Mouse (Mus musculus) midbrain, postnatal 0 days (tissue): ENCODE measurements around the gene Cep68. TPM values are rescaled to one million over a fixed set of nuclear protein-coding genes. Genes with fewer than 3 reads are reported as not detected.
A peak's percentile ranks its signal among the peaks of the same experiment; 100 is the strongest.

Experiments
- ATAC-seq: fragments of 200-750 bp; cut with Nextera tagmentation; 2 replicates; pipeline ENCODE4 v1.8.0; 2017; ENCODE audit warnings: moderate number of reproducible peaks, mild to moderate bottlenecking, moderate TSS enrichment, moderate library complexity; ENCODE audit not compliant: low FRiP score
- DNase-seq: peaks from one replicate; pipeline ENCODE4 v3.0.0-alpha.2; 2015; ENCODE audit warnings: low spot score
- H3K27ac ChIP-seq: fragments of 300-500 bp; sonication (generic); 2 replicates; pipeline ENCODE4 v1.5.1; 2014; ENCODE audit warnings: low read depth, mild to moderate bottlenecking, low read length, mixed read lengths
- H3K27me3 ChIP-seq: fragments of 300-500 bp; sonication (generic); 2 replicates; pipeline ENCODE4 v1.6.1; 2014; ENCODE audit warnings: low read length, control low read depth, mixed read lengths; ENCODE audit not compliant: insufficient read depth
- H3K36me3 ChIP-seq: fragments of 300-500 bp; sonication (generic); 2 replicates; pipeline ENCODE4 v1.6.1; 2014; ENCODE audit warnings: low read length, control low read depth, mixed read lengths; ENCODE audit not compliant: insufficient read depth
- H3K4me1 ChIP-seq: fragments of 300-500 bp; sonication (generic); 2 replicates; pipeline ENCODE4 v1.6.1; 2014; ENCODE audit warnings: mild to moderate bottlenecking, control low read depth, antibody characterized with exemption, low read length, mixed read lengths; ENCODE audit not compliant: insufficient read depth
- H3K4me2 ChIP-seq: fragments of 300-500 bp; sonication (generic); 2 replicates; pipeline ENCODE4 v1.6.1; 2014; ENCODE audit warnings: low read depth, mild to moderate bottlenecking, low read length, mixed read lengths; ENCODE audit not compliant: poor library complexity, severe bottlenecking
- H3K4me3 ChIP-seq: fragments of 300-500 bp; sonication (generic); 2 replicates; pipeline ENCODE4 v1.5.1; 2014; ENCODE audit warnings: low read depth, mild to moderate bottlenecking, low read length, moderate library complexity
- H3K9ac ChIP-seq: fragments of 300-500 bp; sonication (generic); replicated peaks from 2 replicates; pipeline ENCODE4 v1.6.1; 2014; ENCODE audit warnings: mild to moderate bottlenecking, low read length, moderate library complexity, mixed read lengths; ENCODE audit not compliant: poor library complexity, severe bottlenecking
- H3K9me3 ChIP-seq: fragments of 300-500 bp; sonication (generic); 2 replicates; pipeline ENCODE4 v1.6.1; 2016; ENCODE audit warnings: low read length, control low read depth
- CTCF ChIP-seq: IDR thresholded peaks from 2 replicates; pipeline ENCODE4 v1.5.1; 2016; ENCODE audit warnings: antibody characterized with exemption, mild to moderate bottlenecking
- WGBS: fragments of 180-500 bp; shearing (Covaris S2); extraction: QIAGEN DNeasy Blood & Tissue Kit; methylation state at CpG from one replicate; pipeline ENCODE4 v1.1.7; 2014; 5-methylcytosine and 5-hydroxymethylcytosine counted together
- polyA plus RNA-seq: library from polyadenylated mRNA; unstranded; fragments of >200 nt; fragmentation: Nextera tagmentation; extraction: Ambion mirVana; gene quantifications from 2 replicates; pipeline ENCODE4 v1.2.1, GENCODE M21; 2015
- total RNA-seq: library from RNA; depleted of rRNA; stranded (reverse); fragments of >200 nt; gene quantifications from 2 replicates; pipeline ENCODE4 v1.2.3, GENCODE M21; 2014

The Cep68 gene
- total and polyA plus RNA-seq, 2 experiments from 2014 or later = 21.1 to 45.5 TPM

GRCm38 (mm10) chr11:20204870-20205446, 44.3 kb downstream of the Cep68 start:
- H3K27me3 ChIP-seq = no peaks in the 10 kb centered on the region
- no peaks in the 10 kb centered on the region for H3K9me3 ChIP-seq
- no peak for TF ChIP-seq CTCF
- no peaks in the 10 kb centered on the region; the same call in 1 of the 2 replicates for H3K4me1 ChIP-seq
- H3K27ac ChIP-seq = no peak overlapping the region
- no peak overlapping the region for H3K4me2 ChIP-seq
- no peak overlapping the region for H3K9ac ChIP-seq
- no peaks in the 10 kb centered on the region for H3K36me3 ChIP-seq
- no peak for DNase-seq
- 79% methylated on average over 9 of the region's 9 CpGs for whole genome bisulfite sequencing
- no peak overlapping the region for H3K4me3 ChIP-seq
- no peak for ATAC-seq

GRCm38 (mm10) chr11:20204321-20204720, 44.9 kb downstream of the Cep68 start:
- no peaks in the 10 kb centered on the region for H3K9me3 ChIP-seq
- H3K27ac ChIP-seq = no peak overlapping the region
- DNase-seq = no peak
- no peaks in the 10 kb centered on the region for H3K36me3 ChIP-seq
- no peak overlapping the region for H3K4me3 ChIP-seq
- H3K9ac ChIP-seq = no peak overlapping the region
- 0 out of 2 replicates have a peak overlapping the region, but pooled peaks have one; percentile 5 for H3K4me2 ChIP-seq
- 79% methylated on average over 2 of the region's 2 CpGs for WGBS
- no peak for TF ChIP-seq CTCF
- no peak for ATAC-seq
- H3K27me3 ChIP-seq = no peaks in the 10 kb centered on the region
- H3K4me1 ChIP-seq = no peaks in the 10 kb centered on the region; the same call in 1 of the 2 replicates

GRCm38 (mm10) chr11:20202299-20203011, 46.8 kb downstream of the Cep68 start:
- Histone ChIP-seq H3K4me2 (peak overlapping the region; percentile 84), H3K27me3 (no peaks in the 10 kb centered on the region), H3K4me3 (peak overlapping the region; percentile 99), H3K9ac (peak overlapping the region; percentile 99), H3K4me1 (no peaks in the 10 kb centered on the region; the same call in 1 of the 2 replicates), H3K9me3 (no peaks in the 10 kb centered on the region), H3K36me3 (no peaks in the 10 kb centered on the region), H3K27ac (no peak overlapping the region)
- no peak for ATAC-seq
- WGBS = 40% methylated on average over 7 of the region's 7 CpGs
- no peak for TF ChIP-seq CTCF
- no peak for DNase-seq

- H3K9ac ChIP-seq = peak overlapping the region; percentile 99
- DNase-seq (peak; percentile 75), ATAC-seq (peak; percentile 38)
- peak overlapping the region; percentile 99 for H3K4me3 ChIP-seq
- H3K9me3 ChIP-seq = no peaks in the 10 kb centered on the region
- H3K27me3 ChIP-seq = no peaks in the 10 kb centered on the region
- H3K36me3 ChIP-seq = no peaks in the 10 kb centered on the region
- H3K4me2 ChIP-seq = peak overlapping the region; percentile 84
- no peaks in the 10 kb centered on the region; the same call in 1 of the 2 replicates for H3K4me1 ChIP-seq
- WGBS = under 1% methylated on average over 40 of the region's 40 CpGs
- TF ChIP-seq CTCF = no peak
- peak overlapping the region; percentile 99 for H3K27ac ChIP-seq
Measured at GRCm38 (mm10) chr11:20201661-20202101, 47.5 kb downstream of the Cep68 start.

- Histone ChIP-seq H3K9ac (peak within 1 kb of the TSS; percentile 99), H3K4me2 (peak within 1 kb of the TSS; percentile 84), H3K27ac (peak within 1 kb of the TSS; percentile 99), H3K27me3 (no peaks in the 10 kb centered on the region), H3K4me1 (no peaks in the 10 kb centered on the region; the same call in 1 of the 2 replicates), H3K36me3 (no peaks in the 10 kb centered on the region), H3K4me3 (peak within 1 kb of the TSS; percentile 99), H3K9me3 (no peaks in the 10 kb centered on the region)
- WGBS = under 1% methylated on average over 51 of the region's 54 CpGs
- peak; percentile 89 for TF ChIP-seq CTCF
- DNase-seq = peak; percentile 100
- peak; percentile 99 for ATAC-seq
Measured at GRCm38 (mm10) chr11:20200713-20201575, 48.3 kb downstream of the Cep68 start, which contains the start of gene Rab1a. TSS of gene Rab1a (plus strand) at chr11:20201432.
